Mouse (Mus musculus) ES-E14 (cell line): Measurements from ENCODE around the gene Capn2. TPM values are rescaled to one million over a fixed set of nuclear protein-coding genes. Genes with fewer than 3 reads are reported as not detected.

Source experiments
- DNase-seq: peaks from one replicate; pipeline ENCODE4 v3.0.0-alpha.2; 2013; ENCODE audit warnings: low read depth, low spot score
- H3K27ac ChIP-seq: 2 replicates; pipeline ENCODE4 v1.5.1; 2012; ENCODE audit warnings: low read depth, mild to moderate bottlenecking, low read length, moderate library complexity, mixed read lengths; ENCODE audit not compliant: poor library complexity, insufficient read depth, severe bottlenecking
- H3K36me3 ChIP-seq: 2 replicates; pipeline ENCODE4 v1.6.1; 2012; ENCODE audit warnings: mild to moderate bottlenecking, low read length, moderate library complexity, mixed read lengths; ENCODE audit not compliant: control insufficient read depth, poor library complexity, insufficient read depth, severe bottlenecking
- H3K4me1 ChIP-seq, 2 experiments: fragments of 150-350 bp in 1 of 2; sonication (generic) in 1 of 2; 2 replicates each; pipeline ENCODE4 v1.6.1; 2012; ENCODE audit warnings: low read length in 2 of 2, mild to moderate bottlenecking in 1 of 2, mixed read lengths in 1 of 2; ENCODE audit not compliant: control insufficient read depth in 2 of 2, insufficient read depth in 2 of 2, poor library complexity in 1 of 2
- H3K4me3 ChIP-seq, 2 experiments: fragments of 150-350 bp in 1 of 2; sonication (generic) in 1 of 2; 2 replicates each; pipeline ENCODE4 v1.5.1; 2012; ENCODE audit warnings: low read length in 2 of 2, low read depth in 1 of 2, mild to moderate bottlenecking in 1 of 2, mixed read lengths in 1 of 2; ENCODE audit not compliant: insufficient read depth in 1 of 2, poor library complexity in 1 of 2, severe bottlenecking in 1 of 2
- H3K9ac ChIP-seq: 2 replicates; pipeline ENCODE4 v1.6.1; 2012; ENCODE audit warnings: low read depth, mild to moderate bottlenecking, low read length, mixed read lengths; ENCODE audit not compliant: poor library complexity, insufficient read depth, severe bottlenecking
- H3K9me3 ChIP-seq: fragments of 150-350 bp; sonication (generic); 2 replicates; pipeline ENCODE4 v1.6.1; 2012; ENCODE audit warnings: low read depth, mild to moderate bottlenecking, low read length; ENCODE audit not compliant: control insufficient read depth, insufficient read depth
- CHD2 ChIP-seq: IDR thresholded peaks from 2 replicates; pipeline ENCODE4 v1.6.1; 2014; ENCODE audit warnings: mild to moderate bottlenecking, low read depth, low read length, inconsistent platforms
- HCFC1 ChIP-seq: IDR thresholded peaks from 2 replicates; pipeline ENCODE4 v1.6.1; 2012; ENCODE audit warnings: low read length, inconsistent platforms, borderline replicate concordance; ENCODE audit not compliant: insufficient read depth
- MAFK ChIP-seq: IDR thresholded peaks from 2 replicates; pipeline ENCODE4 v1.6.1; 2014; ENCODE audit warnings: mild to moderate bottlenecking, low read depth, low read length, inconsistent platforms; ENCODE audit not compliant: insufficient read depth
- ZC3H11A ChIP-seq: IDR thresholded peaks from 2 replicates; pipeline ENCODE4 v1.6.1; 2012; ENCODE audit warnings: low read depth, mild to moderate bottlenecking, inconsistent platforms, low read length, borderline replicate concordance
- ZNF384 ChIP-seq: IDR thresholded peaks from 2 replicates; pipeline ENCODE4 v1.6.1; 2012; ENCODE audit warnings: low read depth, low read length, inconsistent platforms
- in situ Hi-C, 2 experiments: fragments of 600-800 bp; cut with MboI; formaldehyde crosslinking; loops; one replicate each; pipeline ENCODE4 v1.15.1; 2025; ENCODE audit warnings: low sequenced_read_pairs in 2 of 2, inconsistent platforms in 1 of 2; ENCODE audit not compliant: unreplicated experiment in 2 of 2
- total RNA-seq: library from RNA; depleted of rRNA; stranded (reverse); fragments of 300-350 nt; gene quantifications from 2 replicates; pipeline ENCODE4 v1.2.3, GENCODE M21; 2012; rRNA removed

Gene Capn2
- total RNA-seq: 38.3 and 72.3 TPM in 2 replicates

GRCm38 (mm10) chr1:182516758-182517676, at the start of gene Capn2:
Capn2 (minus strand) TSS chr1:182517608.
- DNase-seq: no peak
- no peak for TF ChIP-seq ZNF384
- TF ChIP-seq HCFC1: no peak
- TF ChIP-seq CHD2: peak; percentile 61; the same call in 1 of the 2 replicates
- no peak for TF ChIP-seq ZC3H11A
- TF ChIP-seq MAFK: no peak
- peak within 1 kb of the TSS; percentile 82 to 85 for H3K4me3 ChIP-seq
- in situ Hi-C loops: no loop called here
- H3K27ac ChIP-seq: no peak within 1 kb of the TSS
- H3K9me3 ChIP-seq: no peaks in the 10 kb centered on the region
- H3K9ac ChIP-seq: peak within 1 kb of the TSS; percentile 76
- peaks cover 0 to 9% of the 10 kb centered on the region in 2 experiments for H3K4me1 ChIP-seq
- no peaks in the 10 kb centered on the region for H3K36me3 ChIP-seq

- Histone ChIP-seq H3K4me3 (no peak overlapping the region), H3K9me3 (no peaks in the 10 kb centered on the region), H3K36me3 (no peaks in the 10 kb centered on the region), H3K9ac (no peak overlapping the region), H3K27ac (no peak overlapping the region), H3K4me1 (peaks cover 4 to 6% of the 10 kb centered on the region in 2 experiments; a peak in 2 of 4 replicates)
- in situ Hi-C loops: loop anchor here in 1 of 2 experiments (25.0 kb wide), 1 partner anchor 697 kb away; no protein-coding TSS in a partner anchor
- no peak for DNase-seq
- TF ChIP-seq ZNF384: no peak
- TF ChIP-seq HCFC1: no peak
- no peak for TF ChIP-seq ZC3H11A
- TF ChIP-seq CHD2: no peak
- TF ChIP-seq MAFK: no peak
These were observed 48.0 kb upstream of the Capn2 start for GRCm38 (mm10) chr1:182565351-182565835.

GRCm38 (mm10) chr1:182564408-182565120, 47.2 kb upstream of the Capn2 start, which contains the start of gene Capn8:
Capn8 (plus strand) TSS chr1:182565007.
- Histone ChIP-seq H3K36me3 (no peaks in the 10 kb centered on the region), H3K27ac (no peak within 1 kb of the TSS), H3K9ac (no peak within 1 kb of the TSS), H3K4me1 (peaks cover 4 to 6% of the 10 kb centered on the region in 2 experiments; a peak in 2 of 4 replicates), H3K4me3 (no peak within 1 kb of the TSS), H3K9me3 (no peaks in the 10 kb centered on the region)
- no peak for TF ChIP-seq MAFK
- peak; percentile 50; the same call in 1 of the 2 replicates for TF ChIP-seq ZC3H11A
- DNase-seq: peak; percentile 56
- in situ Hi-C loops: loop anchor here in 1 of 2 experiments (25.0 kb wide), 1 partner anchor 698 kb away; no protein-coding TSS in a partner anchor

- no peak for DNase-seq
- TF ChIP-seq HCFC1: no peak
- no peak for TF ChIP-seq MAFK
- TF ChIP-seq ZC3H11A: no peak
- TF ChIP-seq ZNF384: peak; percentile 60; the same call in 1 of the 2 replicates
- TF ChIP-seq CHD2: no peak
- in situ Hi-C loops: loop anchor here in 1 of 2 experiments (25.0 kb wide), 1 partner anchor 700 kb away; no protein-coding TSS in a partner anchor
- Histone ChIP-seq H3K27ac (no peak overlapping the region), H3K4me3 (no peak overlapping the region), H3K36me3 (no peaks in the 10 kb centered on the region), H3K9ac (no peak overlapping the region), H3K4me1 (peaks cover 4 to 6% of the 10 kb centered on the region in 2 experiments; a peak in 2 of 4 replicates), H3K9me3 (no peaks in the 10 kb centered on the region)
These were observed 45.4 kb upstream of the Capn2 start for GRCm38 (mm10) chr1:182562576-182563370.
